Mouse (Mus musculus) CH12.LX (cell line): ENCODE results near the gene Fam114a1.

Experiments
- CHD2 ChIP-seq: IDR thresholded peaks from 2 replicates; pipeline ENCODE4 v1.6.1; 2011; ENCODE audit warnings: low read length, improper control_type of control experiment
- CTCF ChIP-seq, 2 experiments: IDR thresholded peaks in 1 of 2; conservative IDR thresholded peaks in 1 of 2; 2 replicates each; pipeline ENCODE4 v1.5.1; 2011 to 2012; ENCODE audit warnings: low read depth in 2 of 2, low read length in 2 of 2, improper control_type of control experiment in 1 of 2, inconsistent platforms in 1 of 2, mild to moderate bottlenecking in 1 of 2, moderate library complexity in 1 of 2
- E2F4 ChIP-seq: IDR thresholded peaks from 2 replicates; pipeline ENCODE4 v1.6.1; 2011; ENCODE audit warnings: low read depth, low read length, improper control_type of control experiment; ENCODE audit not compliant: insufficient replicate concordance
- EP300 ChIP-seq: IDR thresholded peaks from 2 replicates; pipeline ENCODE4 v1.6.1; 2011; ENCODE audit warnings: low read length, improper control_type of control experiment
- MAFK ChIP-seq: IDR thresholded peaks from 2 replicates; pipeline ENCODE4 v1.6.1; 2011; ENCODE audit warnings: low read length, improper control_type of control experiment; ENCODE audit not compliant: insufficient replicate concordance
- MAX ChIP-seq: IDR thresholded peaks from 2 replicates; pipeline ENCODE4 v1.6.1; 2011; ENCODE audit warnings: low read length, improper control_type of control experiment
- MXI1 ChIP-seq: IDR thresholded peaks from 2 replicates; pipeline ENCODE4 v1.6.1; 2011; ENCODE audit warnings: mild to moderate bottlenecking, low read depth, low read length, improper control_type of control experiment
- POLR2AphosphoS2 ChIP-seq: IDR thresholded peaks from 2 replicates; pipeline ENCODE4 v1.6.1; 2011; ENCODE audit warnings: low read depth, low read length, improper control_type of control experiment
- RAD21 ChIP-seq: IDR thresholded peaks from 2 replicates; pipeline ENCODE4 v1.6.1; 2011; ENCODE audit warnings: low read depth, mild to moderate bottlenecking, low read length, improper control_type of control experiment, moderate library complexity
- TBP ChIP-seq: conservative IDR thresholded peaks from 2 replicates; pipeline ENCODE4 v1.6.1; 2011; ENCODE audit warnings: low read depth, low read length, improper control_type of control experiment
- USF2 ChIP-seq: conservative IDR thresholded peaks from 2 replicates; pipeline ENCODE4 v1.6.1; 2011; ENCODE audit warnings: low read depth, low read length, improper control_type of control experiment
- ZKSCAN1 ChIP-seq: IDR thresholded peaks from 2 replicates; pipeline ENCODE4 v1.6.1; 2012; ENCODE audit warnings: low read depth, inconsistent platforms, low read length, improper control_type of control experiment, borderline replicate concordance
- ZNF384 ChIP-seq: IDR thresholded peaks from 2 replicates; pipeline ENCODE4 v1.6.1; 2012; ENCODE audit warnings: low read depth, low read length, improper control_type of control experiment, inconsistent platforms

GRCm38 (mm10) chr5:64985971-64986370 is 16.1 kb downstream of the Fam114a1 start:
- no peak for TF ChIP-seq EP300
- no peak for TF ChIP-seq RAD21
- no peak for TF ChIP-seq TBP
- no peak for TF ChIP-seq ZKSCAN1
- no peak for TF ChIP-seq CTCF (conservative IDR thresholded peaks at IDR 0.05 in 1 of 2, IDR thresholded peaks at IDR 0.05 in 1 of 2; ENCODE audit: low read depth in 2 of 2, low read length in 2 of 2)
- TF ChIP-seq MXI1: no peak
- TF ChIP-seq MAFK: no peak
- no peak for TF ChIP-seq E2F4
- no peak for TF ChIP-seq MAX
- no peak for TF ChIP-seq CHD2
- no peak for TF ChIP-seq POLR2AphosphoS2
- no peak for TF ChIP-seq ZNF384
- TF ChIP-seq USF2: no peak
